Mouse (Mus musculus) lung, postnatal 25 days (tissue): ENCODE measurements around the gene Traip.
"Not testable (repeated sequence)": the region's sequence is repeated elsewhere in the genome, so short reads cannot be mapped to it uniquely, and the experiment has no call there.

Experiments
- DNase-seq: peaks from one replicate; pipeline ENCODE4 v3.0.0; 2022; ENCODE audit warnings: low spot score

Gene Traip

DNA sequence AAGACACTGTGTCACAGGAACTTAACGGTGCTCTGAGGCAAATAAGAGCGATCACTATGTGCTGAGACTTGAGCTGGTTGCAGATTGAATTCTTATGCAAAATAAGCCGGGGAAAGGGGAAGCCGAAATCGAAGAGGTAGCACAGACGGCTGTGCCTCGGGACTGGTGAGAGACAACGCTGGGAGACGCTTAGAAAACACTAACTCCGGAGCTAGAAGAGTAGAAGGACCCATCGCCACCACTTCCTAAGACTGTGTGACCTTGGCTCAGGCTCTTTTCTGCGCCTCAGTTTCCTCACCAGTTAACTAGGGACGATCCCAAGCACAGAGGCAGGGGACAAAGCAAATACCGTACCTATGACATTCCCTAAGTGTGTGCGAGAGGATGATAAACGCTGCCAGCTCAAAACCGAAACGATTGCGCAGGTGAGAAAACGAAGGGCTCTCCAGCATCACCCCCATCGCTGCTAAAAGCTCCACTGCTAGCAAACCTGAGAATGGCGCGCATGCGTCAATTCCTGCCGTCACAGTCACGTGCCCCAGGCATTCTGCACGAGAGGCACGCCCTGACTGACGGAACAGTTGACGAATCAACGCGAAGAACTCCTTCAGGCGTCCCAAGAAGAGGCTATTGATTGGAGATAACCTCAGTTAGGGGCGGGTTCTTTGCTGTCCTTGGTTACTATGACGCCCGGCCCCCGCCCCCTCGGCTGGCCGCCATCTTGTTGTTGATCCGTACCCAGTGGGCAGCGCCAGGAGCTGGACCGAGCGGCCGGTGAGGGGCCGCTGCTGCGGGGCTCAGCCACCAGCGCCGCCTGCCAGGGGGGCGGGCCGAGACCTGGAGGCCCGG lies 52.2 kb downstream of the Traip start, which contains the start of gene Ip6k1:
TSS of gene Ip6k1 (plus strand) at position 580 of the 849 bp plus-strand sequence.
- peak; percentile 100 for DNase-seq

DNA sequence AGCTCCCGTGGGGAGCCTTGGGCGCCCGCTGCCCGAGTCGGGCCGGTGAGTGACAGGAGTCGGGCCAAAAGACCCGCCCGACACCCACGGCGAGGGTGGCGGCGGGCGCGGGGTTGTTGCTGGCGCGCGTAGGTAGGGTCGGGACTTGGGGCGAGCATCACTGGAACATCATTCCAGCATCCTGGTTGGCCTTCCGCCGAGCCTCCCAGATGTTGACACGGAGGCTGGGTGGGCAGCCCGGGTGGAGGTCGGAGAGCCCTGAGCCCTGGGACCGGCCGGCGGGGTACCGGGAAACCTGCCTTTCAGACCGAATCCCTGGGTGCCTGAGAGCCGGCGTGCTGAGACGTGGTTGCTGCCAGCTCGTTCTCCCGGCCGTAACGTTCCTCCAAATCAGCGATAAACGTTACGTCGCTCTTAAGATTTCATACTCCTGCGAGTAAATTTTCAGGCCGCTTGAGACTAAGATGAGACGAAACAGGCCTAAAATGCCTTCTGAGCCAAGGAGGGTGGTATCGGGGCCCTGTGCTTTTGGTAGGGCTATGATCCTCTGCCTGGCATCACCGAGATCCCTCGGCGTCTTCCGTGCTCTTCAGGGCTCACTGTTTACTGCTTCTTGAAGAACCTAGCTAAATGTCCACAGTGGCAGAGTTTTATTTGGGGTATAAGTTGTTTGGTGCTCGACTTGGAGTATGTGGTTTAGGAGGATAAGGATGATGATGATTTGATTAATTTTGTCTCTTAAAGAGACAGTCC lies 53.0 kb downstream of the Traip start:
- no peak for DNase-seq

DNA sequence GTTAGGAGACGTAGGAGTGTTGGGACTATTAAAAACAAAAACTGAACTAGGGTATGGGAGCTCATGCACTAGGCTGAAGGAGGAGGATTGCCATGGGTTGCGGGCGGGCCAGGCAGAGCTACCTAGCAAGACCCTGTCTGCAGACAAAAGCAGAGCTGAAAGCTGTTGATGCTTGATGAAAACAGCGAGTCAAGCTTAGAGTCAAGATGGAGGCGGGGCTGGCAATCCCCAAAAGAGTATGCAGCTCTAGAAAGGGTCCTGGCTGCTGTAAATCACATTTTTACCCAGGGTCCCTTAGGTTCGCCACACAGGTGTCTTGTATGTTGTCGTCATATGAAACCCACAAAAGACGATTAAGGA lies 53.6 kb downstream of the Traip start:
- no peak for DNase-seq

DNA sequence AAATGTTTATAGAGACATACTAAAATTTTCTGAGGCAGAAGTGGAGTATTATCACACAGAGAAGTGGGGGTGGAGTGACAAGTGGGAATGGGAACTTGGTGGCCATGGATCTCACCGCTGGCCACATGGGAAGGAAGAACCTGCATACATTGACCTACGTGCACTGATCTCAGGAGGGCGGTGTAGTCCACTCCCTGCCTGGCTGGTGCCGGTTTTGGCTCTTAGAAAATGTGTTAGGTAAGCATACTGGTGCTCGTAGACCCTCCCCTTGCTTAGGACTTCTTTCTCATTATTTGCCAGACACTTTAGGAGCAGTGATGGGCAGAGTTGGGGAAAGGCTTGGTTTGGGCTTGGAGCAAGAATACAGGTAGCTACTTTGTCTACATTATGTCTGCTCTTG lies 58.1 kb downstream of the Traip start:
- DNase-seq = no peak

DNA sequence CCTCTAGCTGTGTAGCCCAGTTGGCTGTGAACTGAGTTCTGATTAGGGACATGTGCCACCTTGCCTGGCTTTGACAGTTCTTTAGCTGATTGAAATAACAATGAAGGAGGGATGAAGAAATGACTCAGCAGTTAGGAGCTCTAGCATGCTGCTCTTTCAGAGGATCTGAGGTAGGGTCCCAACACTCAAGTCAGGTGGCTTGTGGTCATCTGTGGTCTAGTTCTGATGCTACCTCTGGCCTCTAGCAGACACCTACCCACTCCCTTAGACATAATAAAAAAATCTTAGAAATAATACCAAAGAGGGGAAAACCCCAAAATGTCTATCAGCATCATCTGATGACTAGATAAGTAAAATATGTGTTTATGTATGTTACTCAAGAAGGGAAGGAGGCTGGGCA lies 60.4 kb downstream of the Traip start:
- no peak for DNase-seq

DNA sequence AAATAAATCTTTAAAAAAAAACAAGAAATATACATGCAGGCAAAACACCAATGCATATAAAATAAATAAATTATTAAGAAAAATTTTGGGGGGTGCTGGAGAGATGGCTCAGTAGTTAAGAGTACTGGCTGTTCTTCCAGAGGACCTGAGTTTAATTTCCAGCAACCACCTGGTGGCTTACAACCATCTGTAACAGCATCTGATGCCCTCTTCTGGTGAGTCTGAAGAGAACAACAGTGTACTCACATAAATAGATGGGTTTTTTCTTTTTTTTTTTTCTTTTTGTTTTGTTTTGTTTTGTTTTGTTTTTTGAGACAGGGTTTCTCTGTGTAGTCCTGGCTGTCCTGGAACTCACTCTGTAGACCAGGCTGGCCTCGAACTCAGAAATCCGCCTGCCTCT lies 63.6 kb downstream of the Traip start:
- DNase-seq = not testable (repeated sequence)

DNA sequence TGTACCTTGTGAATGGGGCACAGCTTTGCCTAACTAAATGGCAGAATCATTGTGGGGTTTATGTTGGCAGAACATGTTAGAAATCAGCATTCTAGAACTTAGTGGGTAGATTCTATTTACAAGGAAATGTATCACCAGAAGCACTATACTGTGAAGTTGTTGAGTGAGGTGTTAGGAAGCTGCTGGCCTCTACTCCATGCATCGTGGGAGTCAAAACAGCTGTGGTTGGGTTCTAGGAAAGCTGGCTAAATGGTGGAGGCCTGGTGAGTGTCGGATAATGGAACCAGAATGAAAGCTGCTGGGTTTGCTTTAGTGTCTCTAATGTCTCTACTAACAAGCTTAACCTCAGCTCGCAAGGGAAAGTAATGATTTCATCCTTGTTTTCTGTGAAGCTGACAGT lies 67.2 kb downstream of the Traip start:
- DNase-seq = no peak

DNA sequence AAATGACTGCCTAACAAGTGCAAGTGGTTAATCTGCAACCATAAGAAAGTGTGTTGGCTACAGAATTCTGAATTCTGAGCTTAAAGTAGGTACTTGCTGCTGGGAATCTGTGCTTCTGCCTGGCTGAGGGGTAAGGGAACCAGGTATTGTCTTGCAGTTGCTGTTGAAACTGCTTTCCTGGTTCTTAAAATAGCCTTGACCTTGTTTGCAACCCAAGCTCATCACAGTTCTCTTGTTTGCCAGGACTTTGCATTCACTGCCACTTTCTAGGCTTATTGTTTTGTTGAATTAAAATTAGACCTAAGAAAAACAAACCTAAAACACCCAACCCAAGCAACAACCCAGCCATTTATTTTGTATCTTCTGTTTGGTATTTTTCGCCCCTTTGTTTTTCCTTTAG lies 70.8 kb downstream of the Traip start:
- no peak for DNase-seq
